Mouse (Mus musculus) CH12.LX (cell line): ENCODE measurements at regions not wholly inside any gene's neighbourhood (a gene's known extent, or its start where the extent isn't known, plus 50 kb on each side); places are given as distances from the start of the nearest gene placed in this dataset.

ENCODE experiments used
- DNase-seq: peaks from one replicate; pipeline ENCODE4 v3.0.0-alpha.2; 2013; ENCODE audit errors: extremely low read depth
- H3K27ac ChIP-seq: 2 replicates; pipeline ENCODE4 v1.5.1; 2012; ENCODE audit warnings: low read depth, mild to moderate bottlenecking, control low read depth, moderate library complexity; ENCODE audit not compliant: insufficient read depth
- H3K27me3 ChIP-seq: replicated peaks from 2 replicates; pipeline ENCODE3; 2012; ENCODE audit warnings: inconsistent platforms
- H3K36me3 ChIP-seq, 2 experiments: replicated peaks in 1 of 2; 2 replicates each; pipeline versions ENCODE3 to v1.6.1; 2012; ENCODE audit warnings: inconsistent platforms in 1 of 2, low read length in 1 of 2, mild to moderate bottlenecking in 1 of 2, mixed read lengths in 1 of 2, moderate library complexity in 1 of 2; ENCODE audit not compliant: control insufficient read depth in 1 of 2, insufficient read depth in 1 of 2
- H3K4me1 ChIP-seq, 2 experiments: 2 replicates each; pipeline ENCODE4 v1.6.1; 2012; ENCODE audit warnings: inconsistent platforms in 1 of 2, moderate library complexity in 1 of 2; ENCODE audit not compliant: insufficient read depth in 2 of 2, control insufficient read depth in 1 of 2
- H3K4me2 ChIP-seq: 2 replicates; pipeline ENCODE4 v1.6.1; 2012; ENCODE audit warnings: low read depth, mild to moderate bottlenecking, control low read depth; ENCODE audit not compliant: poor library complexity, insufficient read depth, severe bottlenecking
- H3K4me3 ChIP-seq, 3 experiments: fragments of 150-350 bp in 1 of 3; sonication (generic) in 1 of 3; replicated peaks in 1 of 3; 2 replicates each; pipeline versions ENCODE3 to v1.5.1; 2011 to 2012; ENCODE audit warnings: low read depth in 2 of 3, low read length in 2 of 3, mild to moderate bottlenecking in 2 of 3, moderate library complexity in 2 of 3, control low read depth in 1 of 3, improper control_type of control experiment in 1 of 3, inconsistent platforms in 1 of 3, mixed read lengths in 1 of 3; ENCODE audit not compliant: poor library complexity in 1 of 3
- H3K79me2 ChIP-seq: replicated peaks from 2 replicates; pipeline ENCODE4 v1.6.1; 2012; ENCODE audit warnings: mild to moderate bottlenecking, moderate library complexity; ENCODE audit not compliant: control insufficient read depth, poor library complexity, insufficient read depth, severe bottlenecking; ENCODE audit errors: extremely low read depth
- H3K9ac ChIP-seq: 2 replicates; pipeline ENCODE4 v1.6.1; 2012; ENCODE audit warnings: low read depth, mild to moderate bottlenecking, control low read depth, moderate library complexity; ENCODE audit not compliant: insufficient read depth
- H3K9me3 ChIP-seq: replicated peaks from 2 replicates; pipeline ENCODE3; 2012; ENCODE audit warnings: low read length, inconsistent platforms, mixed read lengths
- BHLHE40 ChIP-seq: IDR thresholded peaks from 2 replicates; pipeline ENCODE4 v1.6.1; 2011; ENCODE audit warnings: mild to moderate bottlenecking, low read depth, low read length, improper control_type of control experiment
- CTCF ChIP-seq, 2 experiments: IDR thresholded peaks in 1 of 2; conservative IDR thresholded peaks in 1 of 2; 2 replicates each; pipeline ENCODE4 v1.5.1; 2011 to 2012; ENCODE audit warnings: low read depth in 2 of 2, low read length in 2 of 2, improper control_type of control experiment in 1 of 2, inconsistent platforms in 1 of 2, mild to moderate bottlenecking in 1 of 2, moderate library complexity in 1 of 2
- E2F4 ChIP-seq: IDR thresholded peaks from 2 replicates; pipeline ENCODE4 v1.6.1; 2011; ENCODE audit warnings: low read depth, low read length, improper control_type of control experiment; ENCODE audit not compliant: insufficient replicate concordance
- ETS1 ChIP-seq: conservative IDR thresholded peaks from 2 replicates; pipeline ENCODE4 v1.6.1; 2012; ENCODE audit warnings: low read depth, mild to moderate bottlenecking, inconsistent platforms, low read length, improper control_type of control experiment, moderate library complexity
- HCFC1 ChIP-seq: IDR thresholded peaks from 2 replicates; pipeline ENCODE4 v1.6.1; 2012; ENCODE audit warnings: low read depth, mild to moderate bottlenecking, inconsistent platforms, low read length, improper control_type of control experiment
- JUND ChIP-seq: conservative IDR thresholded peaks from 2 replicates; pipeline ENCODE4 v1.6.1; 2011; ENCODE audit warnings: low read depth, low read length, improper control_type of control experiment
- KAT2A ChIP-seq: IDR thresholded peaks from 2 replicates; pipeline ENCODE4 v1.6.1; 2012; ENCODE audit warnings: low read length, improper control_type of control experiment, inconsistent platforms; ENCODE audit not compliant: insufficient replicate concordance
- MAFK ChIP-seq: IDR thresholded peaks from 2 replicates; pipeline ENCODE4 v1.6.1; 2011; ENCODE audit warnings: low read length, improper control_type of control experiment; ENCODE audit not compliant: insufficient replicate concordance
- MAX ChIP-seq: IDR thresholded peaks from 2 replicates; pipeline ENCODE4 v1.6.1; 2011; ENCODE audit warnings: low read length, improper control_type of control experiment
- MAZ ChIP-seq: IDR thresholded peaks from 2 replicates; pipeline ENCODE4 v1.6.1; 2012; ENCODE audit warnings: low read depth, mild to moderate bottlenecking, inconsistent platforms, low read length, improper control_type of control experiment, moderate library complexity
- MEF2A ChIP-seq: IDR thresholded peaks from 2 replicates; pipeline ENCODE4 v1.6.1; 2014; ENCODE audit warnings: low read depth, mild to moderate bottlenecking, inconsistent platforms, low read length, improper control_type of control experiment, borderline replicate concordance
- NELFE ChIP-seq: IDR thresholded peaks from 2 replicates; pipeline ENCODE4 v1.6.1; 2011; ENCODE audit warnings: low read depth, low read length, improper control_type of control experiment
- PAX5 ChIP-seq: IDR thresholded peaks from 2 replicates; pipeline ENCODE4 v1.6.1; 2012; ENCODE audit warnings: low read length, inconsistent platforms, mixed read lengths
- POLR2A ChIP-seq: IDR thresholded peaks from 2 replicates; pipeline ENCODE4 v1.6.1; 2011; ENCODE audit warnings: low read depth, mild to moderate bottlenecking, improper control_type of control experiment, low read length
- POLR2AphosphoS2 ChIP-seq: IDR thresholded peaks from 2 replicates; pipeline ENCODE4 v1.6.1; 2011; ENCODE audit warnings: low read depth, low read length, improper control_type of control experiment
- SIN3A ChIP-seq: IDR thresholded peaks from 2 replicates; pipeline ENCODE4 v1.6.1; 2012; ENCODE audit warnings: low read length, improper control_type of control experiment, inconsistent platforms
- SMC3 ChIP-seq: IDR thresholded peaks from 2 replicates; pipeline ENCODE4 v1.6.1; 2011; ENCODE audit warnings: low read depth, low read length, improper control_type of control experiment
- TBP ChIP-seq: conservative IDR thresholded peaks from 2 replicates; pipeline ENCODE4 v1.6.1; 2011; ENCODE audit warnings: low read depth, low read length, improper control_type of control experiment
- TCF12 ChIP-seq: IDR thresholded peaks from 2 replicates; pipeline ENCODE4 v1.6.1; 2014; ENCODE audit warnings: low read depth, mild to moderate bottlenecking, inconsistent platforms, low read length, improper control_type of control experiment
- USF2 ChIP-seq: conservative IDR thresholded peaks from 2 replicates; pipeline ENCODE4 v1.6.1; 2011; ENCODE audit warnings: low read depth, low read length, improper control_type of control experiment
- dilution Hi-C: fragments of 300-500 bp; cut with MboI; formaldehyde crosslinking; loops from 2 replicates; pipeline ENCODE4 v1.14.3; 2020; ENCODE audit warnings: low sequenced_read_pairs; ENCODE audit not compliant: extremely low pct_unique_long_range_greater_than_20kb, extremely low pct_ligation_motif_present
- in situ Hi-C: fragments of 300-500 bp; cut with MboI; formaldehyde crosslinking; loops from 3 replicates; pipeline ENCODE4 v1.14.3; 2019; ENCODE audit warnings: low sequenced_read_pairs, low pct_ligation_motif_present, low pct_unique_long_range_greater_than_20kb, mixed read lengths

DNA sequence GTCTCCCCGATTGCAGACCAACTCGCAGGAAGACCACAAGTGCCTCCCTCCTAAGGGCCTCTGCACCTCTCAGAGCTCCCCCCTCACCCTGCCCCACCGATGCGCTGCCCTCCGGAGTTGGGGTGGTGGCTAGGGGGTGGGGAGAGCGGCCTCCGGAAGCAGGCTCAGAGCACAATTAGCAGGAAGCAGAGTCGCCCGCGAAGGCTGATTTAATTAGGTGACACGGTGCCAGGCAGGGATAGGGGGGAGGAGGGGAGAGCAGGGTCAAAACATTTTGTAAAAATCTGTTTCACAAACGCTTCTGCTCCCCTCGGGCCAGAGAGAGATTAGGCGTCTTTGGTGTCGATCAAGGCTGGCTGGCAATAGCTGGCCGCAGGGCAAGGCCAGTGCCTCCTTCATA lies 63.0 kb upstream of the Pax2 start:
- H3K9ac ChIP-seq: no peak overlapping the region
- in situ Hi-C loops: no loop called here
- H3K27ac ChIP-seq: no peak overlapping the region
- H3K4me2 ChIP-seq: no peak overlapping the region
- H3K4me3 ChIP-seq: no peak overlapping the region
- DNase-seq: no peak
- peaks cover 8 to 23% of the 10 kb centered on the region in 2 experiments; a peak in 3 of 4 replicates for H3K4me1 ChIP-seq
- no peaks in the 10 kb centered on the region for H3K36me3 ChIP-seq
- peaks cover 25% of the 10 kb centered on the region for H3K27me3 ChIP-seq
- H3K79me2 ChIP-seq: no peaks in the 10 kb centered on the region
- no peak for TF ChIP-seq SMC3
- TF ChIP-seq SIN3A: no peak
- no peak for TF ChIP-seq BHLHE40
- TF ChIP-seq POLR2A: no peak
- no peak for TF ChIP-seq E2F4
- no peak for TF ChIP-seq HCFC1
- no peak for TF ChIP-seq TCF12
- no peak for TF ChIP-seq USF2
- TF ChIP-seq MAFK: no peak
- no peak for TF ChIP-seq NELFE
- dilution Hi-C loops: no loop called here
- no peaks in the 10 kb centered on the region for H3K9me3 ChIP-seq

DNA sequence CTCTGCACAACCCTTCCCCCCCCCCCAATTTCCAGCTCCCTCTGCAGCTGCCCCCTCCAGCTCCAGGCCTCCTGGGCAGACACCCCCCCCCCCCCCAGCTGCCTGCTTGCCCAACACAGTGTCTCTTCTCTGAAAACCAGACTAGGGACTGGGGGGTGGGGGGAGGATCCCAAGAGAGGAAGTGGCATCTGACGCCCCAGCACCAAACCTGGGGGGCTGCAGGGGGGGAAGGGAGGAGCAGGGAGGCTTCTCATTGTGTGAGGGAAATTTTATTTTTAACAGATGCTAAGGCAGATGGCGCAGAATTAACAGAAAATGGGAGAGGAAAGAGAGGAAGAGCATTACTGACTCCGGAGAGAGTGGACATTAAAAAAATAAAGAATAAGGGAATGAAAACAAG lies 60.5 kb upstream of the Pax2 start:
- in situ Hi-C loops: no loop called here
- no peaks in the 10 kb centered on the region for H3K9me3 ChIP-seq

DNA sequence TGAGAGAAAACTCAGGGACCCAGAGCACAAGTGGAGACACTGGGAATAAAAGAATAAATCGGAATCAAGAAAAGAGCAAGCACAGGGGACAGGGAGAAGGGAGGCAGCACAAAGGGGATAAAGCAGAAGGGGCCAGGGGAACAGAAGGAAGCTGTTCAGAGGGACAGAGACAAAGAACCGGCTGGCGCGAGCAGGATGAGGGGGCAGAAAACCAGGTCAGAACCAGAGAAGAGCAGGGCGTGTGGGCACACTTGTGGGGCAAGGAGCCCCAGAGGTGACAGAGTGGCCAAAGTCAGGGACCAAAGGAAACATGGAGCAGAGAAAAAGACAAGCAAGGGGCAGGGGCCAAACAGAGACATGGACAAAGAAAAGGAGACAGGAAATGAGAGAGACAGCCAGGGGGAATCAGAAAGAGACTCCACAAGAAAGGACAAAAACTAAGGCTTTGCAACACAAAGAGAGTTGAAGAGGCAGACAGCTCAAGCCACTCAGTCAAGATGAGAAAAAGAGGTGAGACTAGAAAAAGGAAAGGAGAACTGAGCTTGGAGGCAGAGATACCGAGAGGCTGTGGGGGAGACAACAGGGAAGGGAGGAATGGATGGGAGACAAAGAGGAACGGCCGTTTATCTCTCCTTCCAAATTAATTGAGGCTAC lies 59.7 kb upstream of the Pax2 start:
- H3K9ac ChIP-seq: no peak overlapping the region
- no peak overlapping the region for H3K27ac ChIP-seq
- peaks cover 3 to 27% of the 10 kb centered on the region in 2 experiments; a peak in 3 of 4 replicates for H3K4me1 ChIP-seq
- DNase-seq: no peak
- in situ Hi-C loops (no loop called here), dilution Hi-C loops (no loop called here)
- no peak overlapping the region for H3K4me3 ChIP-seq
- no peaks in the 10 kb centered on the region for H3K9me3 ChIP-seq
- H3K27me3 ChIP-seq: peaks cover 13% of the 10 kb centered on the region
- no peaks in the 10 kb centered on the region for H3K79me2 ChIP-seq
- no peak overlapping the region for H3K4me2 ChIP-seq
- TF ChIP-seq POLR2AphosphoS2 (no peak), MAX (no peak)
- H3K36me3 ChIP-seq: no peaks in the 10 kb centered on the region

More for the DNA sequence above, 60.5 kb upstream of the Pax2 start:
- Histone ChIP-seq H3K9ac (no peak overlapping the region), H3K27ac (no peak overlapping the region), H3K36me3 (no peaks in the 10 kb centered on the region), H3K4me3 (no peak overlapping the region), H3K4me2 (no peak overlapping the region), H3K4me1 (peaks cover 3 to 27% of the 10 kb centered on the region in 2 experiments; a peak in 3 of 4 replicates), H3K79me2 (no peaks in the 10 kb centered on the region), H3K27me3 (peaks cover 13% of the 10 kb centered on the region)
- no peak for DNase-seq
- TF ChIP-seq MAFK (no peak), MEF2A (no peak), POLR2AphosphoS2 (no peak), MAZ (no peak), PAX5 (no peak), CTCF (conservative IDR thresholded peaks at IDR 0.05 in 1 of 2, IDR thresholded peaks at IDR 0.05 in 1 of 2; ENCODE audit: low read depth in 2 of 2, low read length in 2 of 2) (no peak), SMC3 (no peak), BHLHE40 (no peak), JUND (no peak), KAT2A (no peak), ETS1 (no peak), TBP (no peak)
- dilution Hi-C loops: no loop called here
